In the genomic region with DNA sequence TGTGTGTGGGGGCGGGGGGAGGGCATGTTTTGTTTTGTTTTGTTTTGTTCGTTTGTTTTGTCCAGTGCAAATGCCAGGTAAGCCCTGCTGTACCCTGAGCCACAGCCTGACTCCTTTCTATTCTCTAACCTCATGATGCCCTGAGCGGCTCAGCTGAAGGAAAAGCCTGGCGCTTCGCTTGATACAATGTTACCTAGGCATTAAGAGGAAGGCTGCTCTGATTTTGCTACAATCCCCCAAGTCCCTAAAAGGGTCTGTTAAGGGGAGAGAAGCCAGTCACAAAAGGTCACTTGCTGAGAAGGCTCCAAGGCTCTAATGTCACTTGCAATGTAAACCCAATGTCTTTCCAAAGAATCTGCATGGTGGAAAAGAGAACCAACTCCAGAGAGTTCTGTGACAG, we compare ENCODE assay signal across 10 mouse cellular contexts.
"Had no signal": no experiment of that assay in that cellular context is flagged by ENCODE, and none has a peak within 500 bp of the region (broad histone marks: within the 10 kb centered on the region; RNA-seq: fewer than 3 reads in every experiment).

No protein-coding gene starts in this region.

- H3K4me3 ChIP-seq: layer of hippocampus, adult 2 months had no signal

- H3K27ac ChIP-seq: liver, embryonic 14.5 days had no signal

- DNase-seq: kidney, adult 18-20 months; kidney, postnatal 10 days; kidney, postnatal 4 days; left cerebral cortex, postnatal 4 days; lung, adult 18-20 months; right cerebral cortex, adult 18-20 months; right cerebral cortex, postnatal 25 days; thymus, postnatal 36 days had no signal

- H3K9ac ChIP-seq: liver, embryonic 14.5 days had no signal
